Mouse (Mus musculus) hindbrain, postnatal 0 days (tissue): ENCODE data around the gene Olfr171. TPM values are rescaled to one million over a fixed set of nuclear protein-coding genes. Genes with fewer than 3 reads are reported as not detected.
"Not testable (repeated sequence)": the region's sequence is repeated elsewhere in the genome, so short reads cannot be mapped to it uniquely, and the experiment has no call there.

Experiments used
- ATAC-seq: fragments of 200-750 bp; cut with Nextera tagmentation; 2 replicates; pipeline ENCODE4 v1.8.0; 2017; ENCODE audit warnings: mild to moderate bottlenecking, moderate TSS enrichment, moderate library complexity
- DNase-seq: peaks from one replicate; pipeline ENCODE4 v3.0.0-alpha.2; 2015; ENCODE audit warnings: low spot score
- H3K27ac ChIP-seq: fragments of 300-500 bp; sonication (generic); 2 replicates; pipeline ENCODE4 v1.5.1; 2014; ENCODE audit warnings: mild to moderate bottlenecking
- H3K27me3 ChIP-seq: fragments of 300-500 bp; sonication (generic); 2 replicates; pipeline ENCODE4 v1.6.1; 2014; ENCODE audit warnings: low read length, mixed read lengths; ENCODE audit not compliant: insufficient read depth
- H3K36me3 ChIP-seq: fragments of 300-500 bp; sonication (generic); 2 replicates; pipeline ENCODE4 v1.6.1; 2014; ENCODE audit warnings: low read length, mixed read lengths; ENCODE audit not compliant: insufficient read depth
- H3K4me1 ChIP-seq: fragments of 300-500 bp; sonication (generic); 2 replicates; pipeline ENCODE4 v1.6.1; 2014; ENCODE audit warnings: antibody characterized with exemption, low read length, mixed read lengths; ENCODE audit not compliant: insufficient read depth
- H3K4me2 ChIP-seq: fragments of 300-500 bp; sonication (generic); 2 replicates; pipeline ENCODE4 v1.6.1; 2014; ENCODE audit warnings: low read depth, mild to moderate bottlenecking, low read length, moderate library complexity, mixed read lengths
- H3K4me3 ChIP-seq: fragments of 300-500 bp; sonication (generic); 2 replicates; pipeline ENCODE4 v1.5.1; 2014; ENCODE audit warnings: low read length
- H3K9ac ChIP-seq: fragments of 300-500 bp; sonication (generic); replicated peaks from 2 replicates; pipeline ENCODE4 v1.6.1; 2014; ENCODE audit warnings: mild to moderate bottlenecking, low read length, moderate library complexity, mixed read lengths
- H3K9me3 ChIP-seq: fragments of 300-500 bp; sonication (generic); 2 replicates; pipeline ENCODE4 v1.6.1; 2016; ENCODE audit warnings: low read length, mixed read lengths
- CTCF ChIP-seq: IDR thresholded peaks from 2 replicates; pipeline ENCODE4 v1.5.1; 2016; ENCODE audit warnings: antibody characterized with exemption, control low read depth, low read depth
- WGBS: fragments of 180-500 bp; shearing (Covaris S2); extraction: QIAGEN DNeasy Blood & Tissue Kit; methylation state at CpG from one replicate; pipeline ENCODE4 v1.1.7; 2014; 5-methylcytosine and 5-hydroxymethylcytosine counted together
- polyA plus RNA-seq: library from polyadenylated mRNA; unstranded; fragments of >200 nt; fragmentation: Nextera tagmentation; extraction: Ambion mirVana; gene quantifications from 2 replicates; pipeline ENCODE4 v1.2.1, GENCODE M21; 2015
- total RNA-seq: library from RNA; depleted of rRNA; stranded (reverse); fragments of >200 nt; gene quantifications from 2 replicates; pipeline ENCODE4 v1.2.3, GENCODE M21; 2014; rRNA removed

Olfr171 gene
- total RNA-seq (not detected in 2 replicates), polyA plus RNA-seq (not detected in 2 replicates)

GRCm38 (mm10) chr16:19629816-19630215, at the start of gene Olfr171:
Gene Olfr171, minus strand, starts transcription at chr16:19629916.
- H3K9me3 ChIP-seq, result no peaks in the 10 kb centered on the region
- TF ChIP-seq CTCF, result no peak
- WGBS, result 80% methylated on average over 1 of the region's 1 CpGs

DNA sequence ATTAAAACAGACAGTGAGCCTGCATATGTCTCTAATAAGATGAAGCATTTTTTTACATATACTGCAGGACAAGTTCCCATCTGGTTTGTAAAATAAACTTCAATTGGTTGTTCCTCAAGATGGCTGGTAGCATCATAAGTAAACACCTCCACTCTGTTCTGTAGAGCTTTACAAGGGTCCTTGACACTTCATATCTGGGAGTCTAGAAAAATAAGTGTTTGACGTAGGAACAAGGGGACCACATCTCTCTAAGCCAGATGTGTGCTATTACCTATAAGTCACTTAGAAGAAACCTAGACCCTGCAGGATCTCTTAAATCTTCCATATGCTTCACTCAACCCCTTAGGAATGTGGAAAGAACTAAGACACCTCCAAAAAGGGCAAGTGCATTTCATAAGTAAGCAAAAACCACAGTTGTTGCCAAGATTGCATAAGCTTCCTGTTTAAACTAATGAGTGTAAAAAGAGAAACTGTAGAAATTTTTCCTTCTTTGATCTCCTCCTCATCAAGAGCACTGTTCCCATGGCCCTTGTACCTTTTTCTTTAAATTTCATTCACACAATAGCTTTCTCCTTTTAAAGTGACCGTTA, 41.1 kb upstream of the Olfr171 start:
- no peak overlapping the region for H3K9ac ChIP-seq
- no peaks in the 10 kb centered on the region for H3K9me3 ChIP-seq
- WGBS, result 92% methylated on average over 2 of the region's 2 CpGs
- H3K36me3 ChIP-seq, result no peaks in the 10 kb centered on the region
- no peak overlapping the region for H3K27ac ChIP-seq
- no peak for DNase-seq
- TF ChIP-seq CTCF, result no peak
- H3K4me2 ChIP-seq, result no peak overlapping the region
- H3K27me3 ChIP-seq, result no peaks in the 10 kb centered on the region
- H3K4me1 ChIP-seq, result no peaks in the 10 kb centered on the region
- H3K4me3 ChIP-seq, result no peak overlapping the region
- ATAC-seq, result no peak

More at GRCm38 (mm10) chr16:19629816-19630215, at the start of gene Olfr171:
- Histone ChIP-seq H3K9ac (no peak within 1 kb of the TSS), H3K27ac (no peak within 1 kb of the TSS), H3K27me3 (no peaks in the 10 kb centered on the region), H3K4me2 (no peak within 1 kb of the TSS), H3K36me3 (no peaks in the 10 kb centered on the region), H3K4me1 (no peaks in the 10 kb centered on the region), H3K4me3 (no peak within 1 kb of the TSS)
- DNase-seq (no peak), ATAC-seq (no peak)

GRCm38 (mm10) chr16:19666312-19666711, 36.6 kb upstream of the Olfr171 start:
- peak; percentile 55 for TF ChIP-seq CTCF
- no peaks in the 10 kb centered on the region for H3K36me3 ChIP-seq
- no peaks in the 10 kb centered on the region for H3K9me3 ChIP-seq
- H3K4me1 ChIP-seq, result no peaks in the 10 kb centered on the region
- H3K27me3 ChIP-seq, result no peaks in the 10 kb centered on the region
- DNase-seq (peak; percentile 4), ATAC-seq (no peak)
- WGBS, result 59% methylated on average over 1 of the region's 1 CpGs
- no peak overlapping the region for H3K4me2 ChIP-seq
- no peak overlapping the region for H3K9ac ChIP-seq
- no peak overlapping the region for H3K4me3 ChIP-seq
- H3K27ac ChIP-seq, result no peak overlapping the region

- H3K4me1 ChIP-seq, H3K9ac ChIP-seq, DNase-seq, ATAC-seq, H3K27ac ChIP-seq, H3K27me3 ChIP-seq, H3K4me3 ChIP-seq, H3K4me2 ChIP-seq, H3K9me3 ChIP-seq, H3K36me3 ChIP-seq: not testable (repeated sequence)
- WGBS, result 88% methylated on average over 2 of the region's 2 CpGs
Measured at GRCm38 (mm10) chr16:19611782-19612181, 17.9 kb downstream of the Olfr171 start, which contains the start of gene Olfr170. Gene Olfr170, minus strand, starts transcription at chr16:19611882.

- WGBS, result 65% methylated on average over 2 of the region's 2 CpGs
- Histone ChIP-seq H3K9ac (no peak overlapping the region), H3K27ac (no peak overlapping the region), H3K4me1 (no peaks in the 10 kb centered on the region), H3K4me3 (no peak overlapping the region), H3K9me3 (peaks cover 2% of the 10 kb centered on the region; the same call in 1 of the 2 replicates), H3K27me3 (no peaks in the 10 kb centered on the region), H3K4me2 (no peak overlapping the region), H3K36me3 (no peaks in the 10 kb centered on the region)
- ATAC-seq, result no peak
- no peak for DNase-seq
- no peak for TF ChIP-seq CTCF
Measured at GRCm38 (mm10) chr16:19603166-19603565, 26.6 kb downstream of the Olfr171 start.

Other genes starting within 250 kb of the Olfr171 start
- gene Olfr165, start 206.8 kb downstream of the Olfr171 start, total RNA-seq, result not detected in 2 replicates
- not detected in 2 replicates for gene Olfr165, start 206.8 kb downstream of the Olfr171 start, polyA plus RNA-seq
- 0.21 TPM in 1 of 2 replicates, not detected in the other for gene Olfr166, start 146.2 kb downstream of the Olfr171 start, total RNA-seq
- gene Olfr166, start 146.2 kb downstream of the Olfr171 start, polyA plus RNA-seq, result not detected in 2 replicates
- not detected in 2 replicates for gene Olfr167, start 107.7 kb downstream of the Olfr171 start, total RNA-seq
- gene Olfr167, start 107.7 kb downstream of the Olfr171 start, polyA plus RNA-seq, result not detected in 2 replicates
- gene Olfr168, start 94.4 kb downstream of the Olfr171 start, total RNA-seq, result not detected in 2 replicates
- gene Olfr168, start 94.4 kb downstream of the Olfr171 start, polyA plus RNA-seq, result not detected in 2 replicates
- not detected in 2 replicates for gene Olfr169, start 58.1 kb downstream of the Olfr171 start, total RNA-seq
- not detected in 2 replicates for gene Olfr169, start 58.1 kb downstream of the Olfr171 start, polyA plus RNA-seq
- not detected in 2 replicates for gene Olfr170, start 18.0 kb downstream of the Olfr171 start, total RNA-seq
- not detected in 2 replicates for gene Olfr170, start 18.0 kb downstream of the Olfr171 start, polyA plus RNA-seq
- not detected in 2 replicates for gene Lamp3, start 76.5 kb upstream of the Olfr171 start, total RNA-seq
- gene Lamp3, start 76.5 kb upstream of the Olfr171 start, polyA plus RNA-seq, result not detected in 2 replicates
- gene B3gnt5, start 130.3 kb upstream of the Olfr171 start, total RNA-seq, result 21.4 and 25.5 TPM in 2 replicates
- 22.6 and 24.0 TPM in 2 replicates for gene B3gnt5, start 130.3 kb upstream of the Olfr171 start, polyA plus RNA-seq